Mouse (Mus musculus) E14TG2a.4 (cell line): ENCODE measurements around the gene Usp45.

Experiments
- H3K27me3 ChIP-seq: 2 replicates; pipeline ENCODE4 v1.6.1; 2014; ENCODE audit warnings: low read length, control low read depth; ENCODE audit not compliant: insufficient read depth
- H3K36me3 ChIP-seq: 2 replicates; pipeline ENCODE4 v1.6.1; 2014; ENCODE audit warnings: low read length, control low read depth; ENCODE audit not compliant: insufficient read depth
- H3K4me1 ChIP-seq: replicated peaks from 2 replicates; pipeline ENCODE4 v1.6.1; 2014; ENCODE audit warnings: low read depth, low read length, control low read depth
- H3K4me3 ChIP-seq: replicated peaks from 2 replicates; pipeline ENCODE4 v1.5.1; 2014; ENCODE audit warnings: mild to moderate bottlenecking, low read length
- H3K9me3 ChIP-seq: 2 replicates; pipeline ENCODE4 v1.6.1; 2014; ENCODE audit warnings: low read length, control low read depth
- CTCF ChIP-seq: conservative IDR thresholded peaks from 2 replicates; pipeline ENCODE4 v1.5.1; 2014; ENCODE audit warnings: low read length
- NANOG ChIP-seq: IDR thresholded peaks from 2 replicates; pipeline ENCODE4 v1.6.1; 2014; ENCODE audit warnings: borderline replicate concordance, low read length, mixed read lengths
- POU5F1 ChIP-seq: IDR thresholded peaks from 2 replicates; pipeline ENCODE4 v1.6.1; 2014; ENCODE audit warnings: low read length, borderline replicate concordance

Gene Usp45

GRCm38 (mm10) chr4:21879565-21880220 lies 112.7 kb downstream of the Usp45 start, which contains the start of gene Coq3:
Coq3 (plus strand) TSS chr4:21879673.
- no peak for TF ChIP-seq NANOG
- TF ChIP-seq POU5F1, result no peak
- TF ChIP-seq CTCF, result no peak
- Histone ChIP-seq H3K36me3 (peaks cover 15% of the 10 kb centered on the region), H3K4me1 (peaks cover 13% of the 10 kb centered on the region), H3K4me3 (peak within 1 kb of the TSS; percentile 87), H3K9me3 (no peaks in the 10 kb centered on the region), H3K27me3 (no peaks in the 10 kb centered on the region)

DNA sequence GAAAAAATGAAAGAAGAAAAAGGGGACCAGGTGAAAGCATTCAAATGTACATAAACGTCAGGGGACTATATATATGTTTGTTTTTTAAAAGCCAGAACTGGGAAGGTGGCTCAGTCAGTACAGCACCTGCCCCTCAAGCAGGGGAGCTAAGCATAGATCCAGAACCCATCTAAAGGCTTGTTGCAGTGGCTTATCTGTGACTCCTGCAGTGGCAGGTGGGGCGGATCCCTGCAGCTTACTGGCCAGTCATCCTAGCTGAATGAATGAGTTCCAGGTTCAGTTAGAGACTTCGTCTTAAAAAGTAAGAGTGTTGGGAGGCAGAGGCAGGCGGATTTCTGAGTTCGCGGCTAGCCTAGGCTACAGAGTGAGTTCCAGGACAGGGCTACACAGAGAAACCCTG lies 115.8 kb downstream of the Usp45 start:
- Histone ChIP-seq H3K9me3 (no peaks in the 10 kb centered on the region), H3K36me3 (peaks cover 3% of the 10 kb centered on the region; the same call in 1 of the 2 replicates), H3K4me3 (no peak overlapping the region), H3K4me1 (peaks cover 13% of the 10 kb centered on the region), H3K27me3 (no peaks in the 10 kb centered on the region)
- TF ChIP-seq CTCF, result no peak
- no peak for TF ChIP-seq NANOG
- no peak for TF ChIP-seq POU5F1

DNA sequence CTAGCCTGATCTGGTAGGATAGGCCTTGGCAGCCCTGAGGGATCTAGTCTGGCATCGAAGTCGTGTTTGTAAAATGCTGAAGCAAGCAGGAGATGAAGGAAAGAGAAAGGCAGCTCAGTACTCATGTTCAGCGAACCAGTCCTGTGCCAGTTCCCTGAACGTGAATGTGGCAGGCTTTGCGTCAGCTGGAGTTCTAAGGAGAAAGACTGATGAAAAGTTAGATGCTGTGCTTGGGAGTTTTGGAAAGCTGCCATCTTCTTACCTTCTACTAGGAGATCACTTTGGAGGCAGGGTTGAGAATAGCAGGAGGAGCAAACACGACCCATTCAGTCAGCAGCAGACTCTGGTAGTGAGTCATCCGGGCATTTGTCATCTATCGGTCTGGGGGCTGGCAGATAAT lies 118.9 kb downstream of the Usp45 start:
- Histone ChIP-seq H3K9me3 (no peaks in the 10 kb centered on the region), H3K4me3 (no peak overlapping the region), H3K4me1 (peaks cover 2% of the 10 kb centered on the region; the same call in 1 of the 2 replicates), H3K36me3 (0 out of 2 replicates have a peak, but pooled peaks cover 2% of the 10 kb centered on the region), H3K27me3 (no peaks in the 10 kb centered on the region)
- no peak for TF ChIP-seq POU5F1
- no peak for TF ChIP-seq NANOG
- no peak for TF ChIP-seq CTCF
